Mouse (Mus musculus): ENCODE data around the gene Rbm33. TPM values are rescaled to one million over a fixed set of nuclear protein-coding genes. Genes with fewer than 3 reads are reported as not detected.

Gene Rbm33
- total RNA-seq, 2 experiments from 2014 or later, result 70.5 to 78.4 TPM

DNA sequence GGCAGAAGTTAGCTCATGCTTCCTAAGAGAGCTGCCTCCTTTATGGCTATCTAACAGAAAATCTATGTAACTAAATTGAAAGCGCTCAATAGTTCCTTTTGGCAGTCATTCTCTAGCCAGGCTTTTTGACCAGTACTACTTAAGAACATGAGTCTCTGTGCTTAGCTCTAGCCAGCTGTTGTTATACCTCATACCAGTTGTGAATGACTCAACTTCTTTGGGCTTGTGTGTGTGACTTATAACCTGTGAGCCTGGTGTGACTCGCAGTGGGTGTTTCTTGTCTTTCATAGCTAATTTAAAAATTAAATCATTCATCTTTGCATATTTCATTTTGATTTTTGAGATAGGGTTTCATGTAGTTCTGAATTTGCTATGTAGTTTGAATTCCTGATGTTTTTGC lies 80.4 kb downstream of the Rbm33 start:
- TF ChIP-seq CTCF (conservative IDR thresholded peaks at IDR 0.05), result no peak
- no peak for DNase-seq (ENCODE audit: low spot score in 2 of 2)
- Histone ChIP-seq H3K4me3 (no peak overlapping the region), H3K27ac (no peak overlapping the region)

GRCm38 (mm10) chr5:28398736-28399135 lies 81.8 kb downstream of the Rbm33 start:
- Histone ChIP-seq H3K4me3 (no peak overlapping the region), H3K27ac (no peak overlapping the region)
- no peak for TF ChIP-seq CTCF (conservative IDR thresholded peaks at IDR 0.05)
- no peak for DNase-seq (ENCODE audit: low spot score in 2 of 2)

DNA sequence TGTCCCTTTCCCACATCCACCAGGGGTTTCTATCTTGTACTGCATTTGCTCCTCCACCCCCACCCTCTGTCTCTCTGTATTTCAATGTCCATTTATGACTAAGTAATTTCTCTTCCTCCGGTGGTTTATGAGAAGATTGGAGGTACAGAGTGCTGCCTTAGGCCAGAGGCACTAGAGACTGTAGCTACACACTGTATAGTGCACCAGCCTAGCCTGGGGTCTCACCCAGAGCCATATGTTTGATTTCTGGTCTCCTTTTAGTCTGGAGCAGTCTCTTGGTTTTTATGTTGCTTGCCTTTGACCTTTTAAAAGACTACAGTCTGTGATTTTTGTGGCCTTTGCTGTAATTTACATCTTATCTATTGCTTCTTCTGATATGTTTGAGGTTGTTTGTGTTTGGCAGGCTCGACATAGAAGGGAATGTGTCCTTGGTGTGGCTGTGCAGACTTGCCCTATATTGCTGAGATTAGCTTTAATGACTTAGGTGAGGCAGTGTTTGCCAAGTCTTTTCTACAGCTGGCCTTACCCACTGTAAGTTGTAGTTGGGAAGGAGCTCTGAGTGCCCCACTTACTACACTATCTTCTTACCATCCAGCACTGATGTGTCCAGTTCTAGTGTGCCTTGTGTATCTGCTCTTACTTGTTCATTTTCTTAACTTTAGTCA lies 82.7 kb downstream of the Rbm33 start:
- H3K4me3 ChIP-seq, result no peak overlapping the region
- TF ChIP-seq CTCF (conservative IDR thresholded peaks at IDR 0.05), result no peak
- H3K27ac ChIP-seq, result no peak overlapping the region
- no peak for DNase-seq (ENCODE audit: low spot score in 2 of 2)

DNA sequence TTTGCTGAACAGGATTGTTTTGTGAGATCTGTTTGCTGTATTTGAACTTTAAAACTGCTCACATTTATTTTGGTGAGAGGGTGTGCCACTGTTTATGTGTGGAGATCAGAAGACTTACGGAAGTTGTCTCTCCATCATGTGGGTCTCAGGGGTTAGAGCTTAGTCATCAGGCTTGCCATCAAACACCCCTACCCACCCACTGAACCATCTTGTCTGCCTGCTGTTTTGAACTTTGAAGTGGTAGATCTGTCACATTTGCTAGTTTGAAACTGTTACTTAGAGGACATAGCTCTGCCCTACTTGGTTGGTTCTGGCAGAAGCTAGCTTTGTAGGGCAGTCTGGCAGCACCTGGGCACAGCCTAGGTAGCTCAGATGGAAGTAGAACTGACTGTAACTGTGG lies 85.8 kb downstream of the Rbm33 start:
- H3K4me3 ChIP-seq, result no peak overlapping the region
- no peak for DNase-seq (ENCODE audit: low spot score in 2 of 2)
- H3K27ac ChIP-seq, result no peak overlapping the region
- no peak for TF ChIP-seq CTCF (conservative IDR thresholded peaks at IDR 0.05)

DNA sequence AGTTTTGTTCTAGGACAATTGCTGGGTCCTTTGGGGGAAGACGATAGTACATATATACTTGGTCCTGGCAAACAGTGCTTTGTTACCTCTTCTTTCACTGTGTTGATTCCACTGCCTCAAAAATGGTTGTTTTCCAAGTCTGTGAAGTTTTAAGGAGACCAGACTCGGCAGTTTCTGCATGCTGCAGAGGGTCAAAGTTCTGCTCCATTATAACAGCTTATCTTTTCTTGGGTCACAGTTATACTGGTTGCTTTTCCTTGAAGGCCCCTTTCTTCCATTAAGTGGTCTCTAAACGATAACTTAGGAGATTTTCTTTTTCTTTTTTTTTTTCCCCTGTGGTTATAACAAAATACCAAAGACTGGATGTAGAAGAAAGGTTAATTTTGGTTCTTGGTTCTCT lies 89.7 kb downstream of the Rbm33 start:
- Histone ChIP-seq H3K4me3 (no peak overlapping the region), H3K27ac (no peak overlapping the region)
- no peak for TF ChIP-seq CTCF (conservative IDR thresholded peaks at IDR 0.05)
- no peak for DNase-seq (ENCODE audit: low spot score in 2 of 2)

DNA sequence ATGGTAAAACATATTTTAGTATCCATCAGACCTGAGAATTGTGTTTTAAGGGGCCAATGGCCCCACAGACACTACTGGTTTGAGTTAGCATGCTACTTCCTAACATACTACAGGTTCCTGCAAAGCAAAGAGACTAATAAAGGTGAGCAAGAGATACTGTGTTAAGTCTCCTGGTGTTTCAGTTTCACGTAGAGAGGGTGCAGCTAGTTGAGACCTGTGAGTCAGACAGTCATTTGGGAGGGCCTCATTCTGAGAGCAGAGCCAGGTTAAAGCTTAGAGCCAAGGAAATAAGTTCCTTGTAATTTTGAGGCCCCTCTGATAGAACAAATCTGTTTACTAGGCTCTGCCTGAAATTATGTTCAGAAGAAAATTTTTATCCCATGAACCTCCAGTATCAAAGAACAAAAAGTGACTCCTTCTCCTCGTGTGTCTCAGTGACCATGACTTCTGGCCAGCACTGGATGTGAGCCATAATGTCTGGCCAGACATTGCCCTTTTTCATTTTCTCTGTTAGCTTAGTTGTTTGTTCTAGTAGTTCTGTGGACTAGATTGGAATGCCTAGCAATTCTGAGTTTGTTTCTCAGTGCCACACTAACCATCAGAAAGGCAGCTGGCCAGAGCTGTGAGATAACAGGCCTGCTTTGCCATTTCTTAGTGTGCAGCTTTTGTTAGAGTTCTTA lies 95.2 kb downstream of the Rbm33 start:
- no peak for DNase-seq (ENCODE audit: low spot score in 2 of 2)
- no peak for TF ChIP-seq CTCF (conservative IDR thresholded peaks at IDR 0.05)

GRCm38 (mm10) chr5:28413533-28413932 lies 96.6 kb downstream of the Rbm33 start:
- no peak for TF ChIP-seq CTCF (conservative IDR thresholded peaks at IDR 0.05)
- no peak for DNase-seq (ENCODE audit: low spot score in 2 of 2)
- Histone ChIP-seq H3K27ac (no peak overlapping the region), H3K4me3 (no peak overlapping the region)

More for the DNA sequence above, 95.2 kb downstream of the Rbm33 start:
- Histone ChIP-seq H3K27ac (no peak overlapping the region), H3K4me3 (no peak overlapping the region)

- no peak for TF ChIP-seq CTCF (conservative IDR thresholded peaks at IDR 0.05)
- no peak for DNase-seq (ENCODE audit: low spot score in 2 of 2)
- Histone ChIP-seq H3K27ac (no peak overlapping the region), H3K4me3 (no peak overlapping the region)
These were observed 97.2 kb downstream of the Rbm33 start for GRCm38 (mm10) chr5:28414076-28414475.

DNA sequence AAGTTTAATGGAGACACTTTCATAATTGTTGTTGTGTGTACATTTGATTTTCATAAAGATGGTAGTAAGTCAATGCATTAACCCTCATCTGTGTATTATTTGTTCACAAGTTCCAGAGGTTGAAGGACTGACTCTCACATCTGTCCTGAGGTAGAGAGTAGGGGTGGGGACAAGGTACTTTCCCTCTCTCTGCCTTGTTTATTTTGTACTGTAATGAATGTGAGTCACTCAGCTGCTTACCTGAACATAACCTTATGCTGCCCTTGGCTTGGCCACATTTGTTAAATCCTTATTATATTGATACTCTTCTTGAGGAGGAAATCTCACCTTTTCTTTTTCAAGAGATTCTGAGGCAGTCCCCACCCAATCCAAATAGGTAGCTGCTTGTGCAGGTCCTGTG lies 99.1 kb downstream of the Rbm33 start:
- no peak overlapping the region for H3K27ac ChIP-seq
- TF ChIP-seq CTCF (conservative IDR thresholded peaks at IDR 0.05), result no peak
- no peak overlapping the region for H3K4me3 ChIP-seq
- DNase-seq (ENCODE audit: low spot score in 2 of 2), result no peak

DNA sequence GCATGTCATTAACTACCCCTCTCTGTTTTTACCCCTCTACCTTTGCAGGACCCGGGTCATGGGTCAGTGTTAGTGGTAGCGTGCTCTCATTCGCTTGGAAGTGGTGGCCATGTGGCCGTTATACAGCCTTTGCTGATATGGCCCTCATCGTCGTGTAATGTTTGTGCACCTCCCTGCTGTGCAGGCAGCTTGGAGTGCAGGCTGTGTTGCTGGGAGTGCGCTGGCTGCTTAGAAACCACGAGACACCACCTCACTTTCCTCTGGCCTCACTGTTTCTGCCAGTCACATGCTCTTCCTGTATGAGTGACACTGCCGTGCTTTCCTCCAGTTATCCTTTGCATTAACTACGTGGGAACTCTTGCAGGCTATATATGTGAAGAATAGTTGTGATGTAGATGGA lies 101.8 kb downstream of the Rbm33 start:
- DNase-seq (ENCODE audit: low spot score in 2 of 2), result no peak
- Histone ChIP-seq H3K4me3 (no peak overlapping the region), H3K27ac (no peak overlapping the region)
- no peak for TF ChIP-seq CTCF (conservative IDR thresholded peaks at IDR 0.05)

GRCm38 (mm10) chr5:28419640-28420265 lies 102.8 kb downstream of the Rbm33 start:
- Histone ChIP-seq H3K4me3 (no peak overlapping the region), H3K27ac (no peak overlapping the region)
- DNase-seq (ENCODE audit: low spot score in 2 of 2), result no peak
- no peak for TF ChIP-seq CTCF (conservative IDR thresholded peaks at IDR 0.05)

GRCm38 (mm10) chr5:28423781-28424180 lies 106.9 kb downstream of the Rbm33 start:
- DNase-seq (ENCODE audit: low spot score in 2 of 2), result no peak
- no peak for TF ChIP-seq CTCF (conservative IDR thresholded peaks at IDR 0.05)
- H3K27ac ChIP-seq, result no peak overlapping the region
- no peak overlapping the region for H3K4me3 ChIP-seq

GRCm38 (mm10) chr5:28425926-28426325 lies 109.0 kb downstream of the Rbm33 start:
- TF ChIP-seq CTCF (conservative IDR thresholded peaks at IDR 0.05), result no peak
- Histone ChIP-seq H3K4me3 (no peak overlapping the region), H3K27ac (no peak overlapping the region)
- no peak for DNase-seq (ENCODE audit: low spot score in 2 of 2)

Measured in layer of hippocampus, adult 2 months (tissue).